Mouse (Mus musculus) lung, embryonic 14.5 days (tissue): ENCODE results near the gene Gm44805. TPM values are rescaled to one million over a fixed set of nuclear protein-coding genes. Genes with fewer than 3 reads are reported as not detected.
A peak's percentile ranks its signal among the peaks of the same experiment; 100 is the strongest.

ENCODE experiments used
- ATAC-seq: fragments of 200-750 bp; cut with Nextera tagmentation; 2 replicates; pipeline ENCODE4 v1.8.0; 2017; ENCODE audit warnings: mild to moderate bottlenecking, moderate TSS enrichment, moderate library complexity; ENCODE audit not compliant: insufficient read depth
- DNase-seq: peaks from one replicate; pipeline ENCODE4 v3.0.0-alpha.2; 2015
- H3K27ac ChIP-seq: fragments of 300-500 bp; sonication (generic); 2 replicates; pipeline ENCODE4 v1.5.1; 2014; ENCODE audit warnings: low read depth, mild to moderate bottlenecking, moderate library complexity
- H3K27me3 ChIP-seq: fragments of 300-500 bp; sonication (generic); 2 replicates; pipeline ENCODE4 v1.6.1; 2014; ENCODE audit warnings: low read length, control low read depth; ENCODE audit not compliant: insufficient read depth
- H3K36me3 ChIP-seq: fragments of 300-500 bp; sonication (generic); 2 replicates; pipeline ENCODE4 v1.6.1; 2014; ENCODE audit warnings: control low read depth; ENCODE audit not compliant: insufficient read depth
- H3K4me1 ChIP-seq: fragments of 300-500 bp; sonication (generic); 2 replicates; pipeline ENCODE4 v1.6.1; 2014; ENCODE audit warnings: antibody characterized with exemption, control low read depth; ENCODE audit not compliant: insufficient read depth
- H3K4me2 ChIP-seq: fragments of 300-500 bp; sonication (generic); 2 replicates; pipeline ENCODE4 v1.6.1; 2014; ENCODE audit warnings: mild to moderate bottlenecking
- H3K4me3 ChIP-seq: fragments of 300-500 bp; sonication (generic); 2 replicates; pipeline ENCODE4 v1.5.1; 2014; ENCODE audit warnings: low read depth, low read length
- H3K9ac ChIP-seq: fragments of 300-500 bp; sonication (generic); 2 replicates; pipeline ENCODE4 v1.6.1; 2014
- H3K9me3 ChIP-seq: fragments of 300-500 bp; sonication (generic); 2 replicates; pipeline ENCODE4 v1.6.1; 2016; ENCODE audit warnings: low read depth, low read length, control low read depth
- CTCF ChIP-seq: IDR thresholded peaks from 2 replicates; pipeline ENCODE4 v1.5.1; 2016; ENCODE audit warnings: antibody characterized with exemption, low read depth
- WGBS: fragments of 180-500 bp; shearing (Covaris S2); extraction: QIAGEN DNeasy Blood & Tissue Kit; methylation state at CpG from one replicate; pipeline ENCODE4 v1.1.7; 2014; 5-methylcytosine and 5-hydroxymethylcytosine counted together
- polyA plus RNA-seq: library from polyadenylated mRNA; unstranded; fragments of >200 nt; fragmentation: Nextera tagmentation; extraction: Ambion mirVana; gene quantifications from 2 replicates; pipeline ENCODE4 v1.2.1, GENCODE M21; 2014

The Gm44805 gene
- polyA plus RNA-seq, 1 experiment from 2014 or later: not detected

DNA sequence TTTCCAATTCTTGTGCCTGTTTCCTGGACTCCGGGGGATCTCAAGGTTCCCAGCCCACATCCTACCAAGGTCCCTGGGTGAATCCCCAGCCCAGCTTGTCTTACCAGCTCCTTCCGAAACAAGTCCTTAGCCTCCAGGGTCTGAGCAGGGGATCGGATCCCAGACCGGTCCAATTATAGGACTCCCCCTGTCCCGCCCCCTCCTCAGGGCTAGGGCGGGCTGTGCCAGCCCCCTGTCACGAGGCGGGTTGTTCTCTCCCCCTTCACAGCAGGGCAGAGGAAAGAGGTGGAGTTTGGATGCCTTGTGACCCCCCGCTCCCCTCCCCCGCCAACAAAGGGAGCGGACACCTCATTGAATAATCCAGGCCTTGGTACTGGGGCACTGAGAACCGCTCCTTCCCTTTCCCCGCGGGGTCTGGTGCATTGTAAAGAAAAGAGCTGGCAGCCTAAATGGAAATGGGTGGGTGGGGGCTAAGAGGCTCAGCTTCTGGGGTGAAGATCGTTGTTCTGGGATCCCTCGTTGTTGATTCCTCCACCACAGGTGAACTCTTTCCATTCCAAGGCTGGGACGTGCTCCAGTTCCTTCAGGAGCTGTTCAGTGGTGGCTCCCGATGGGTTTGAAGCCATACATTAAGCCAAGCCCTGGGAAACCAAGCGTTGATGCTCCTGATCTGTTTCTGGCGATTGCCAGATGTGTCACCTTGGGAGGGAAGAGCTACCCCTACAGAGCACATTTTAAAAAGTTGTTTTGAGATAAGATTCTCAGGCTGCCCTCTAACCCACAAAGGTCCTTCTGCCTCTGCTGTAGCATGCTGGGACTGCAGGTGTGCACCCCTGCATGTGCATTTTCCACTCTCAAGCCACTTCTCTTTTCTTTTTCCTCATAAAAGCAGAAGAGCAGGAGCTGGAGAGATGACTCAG is 17.9 kb upstream of the Gm44805 start, which contains the start of gene Apoe:
Gene Apoe (minus strand): TSS at position 282 of the 920 bp plus-strand sequence.
- ATAC-seq: peak; percentile 67; the same call in 1 of the 2 replicates
- 2% methylated on average over 20 of the region's 20 CpGs for WGBS

DNA sequence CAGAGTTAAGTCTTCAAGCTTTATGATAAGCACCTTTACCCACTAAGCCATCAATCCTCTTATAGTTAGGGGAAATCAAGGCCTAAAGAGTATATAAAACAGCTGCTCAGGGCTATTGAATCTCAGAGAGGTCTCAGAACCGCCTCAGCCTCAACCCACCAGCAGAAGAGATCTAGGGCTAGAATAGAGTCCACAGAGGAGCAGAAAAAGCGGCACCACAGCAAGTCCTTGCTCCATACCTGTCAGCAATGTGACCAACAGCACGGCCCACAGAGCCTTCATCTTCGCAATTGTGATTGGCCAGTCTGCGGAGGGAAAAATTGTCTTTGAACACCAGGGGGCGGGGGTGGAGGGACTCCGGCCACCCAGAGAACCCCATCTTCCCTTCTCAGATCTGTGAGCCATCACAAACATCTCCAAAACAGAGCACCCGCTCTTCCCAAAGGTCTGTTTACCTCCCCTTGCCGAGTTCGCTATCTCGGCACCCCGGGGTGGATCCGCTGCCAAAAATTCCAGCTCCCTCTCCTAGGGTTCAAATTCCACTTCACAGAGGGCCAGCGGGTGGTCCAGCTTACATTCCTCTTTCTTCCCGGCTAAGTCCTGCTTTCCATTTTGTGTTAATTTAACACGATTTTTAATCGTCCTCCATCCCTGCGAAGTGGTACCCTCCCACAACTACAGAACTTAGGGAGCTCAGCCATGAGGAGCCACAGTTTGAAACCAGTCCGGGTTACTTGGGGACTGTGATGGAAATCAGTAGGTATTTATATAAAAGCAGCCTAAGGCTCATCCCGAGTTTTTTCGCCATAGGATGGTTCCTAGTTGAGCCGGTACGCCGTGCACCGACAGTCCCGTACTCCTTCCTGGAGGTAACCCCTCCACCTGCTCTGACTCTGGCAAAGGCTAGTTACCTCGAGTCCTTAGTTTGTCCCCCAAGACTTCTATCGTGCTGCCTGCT is 17.0 kb upstream of the Gm44805 start:
- Histone ChIP-seq H3K36me3 (peaks cover 31% of the 10 kb centered on the region), H3K9me3 (no peaks in the 10 kb centered on the region; the same call in 1 of the 2 replicates), H3K27me3 (no peaks in the 10 kb centered on the region), H3K27ac (peak overlapping the region; percentile 46; the same call in 1 of the 2 replicates), H3K4me2 (peak overlapping the region; percentile 68), H3K9ac (peak overlapping the region; percentile 42), H3K4me3 (peak overlapping the region; percentile 34), H3K4me1 (peaks cover 21% of the 10 kb centered on the region)
- ATAC-seq (peak; percentile 26; the same call in 1 of the 2 replicates), DNase-seq (peak; percentile 63)
- peak; percentile 64 for TF ChIP-seq CTCF
- 2% methylated on average over 28 of the region's 28 CpGs for WGBS

More for the DNA sequence above, 17.9 kb upstream of the Gm44805 start, which contains the start of gene Apoe:
- Histone ChIP-seq H3K27ac (peak within 1 kb of the TSS; percentile 46; the same call in 1 of the 2 replicates), H3K9ac (peak within 1 kb of the TSS; percentile 42), H3K9me3 (no peaks in the 10 kb centered on the region; the same call in 1 of the 2 replicates), H3K4me1 (peaks cover 14% of the 10 kb centered on the region; the same call in 1 of the 2 replicates), H3K36me3 (peaks cover 39% of the 10 kb centered on the region), H3K27me3 (no peaks in the 10 kb centered on the region), H3K4me3 (peak within 1 kb of the TSS; percentile 34), H3K4me2 (peak within 1 kb of the TSS; percentile 68)
- 0 out of 2 replicates have a peak, but pooled peaks have one; percentile 19 for TF ChIP-seq CTCF
- DNase-seq: peak; percentile 60

- no peak for TF ChIP-seq CTCF
- peaks cover 28% of the 10 kb centered on the region for H3K4me1 ChIP-seq
- H3K36me3 ChIP-seq: peaks cover 15% of the 10 kb centered on the region; the same call in 1 of the 2 replicates
- no peaks in the 10 kb centered on the region for H3K27me3 ChIP-seq
- H3K4me3 ChIP-seq: 0 out of 2 replicates have a peak overlapping the region, but pooled peaks have one; percentile 4
- no peaks in the 10 kb centered on the region; the same call in 1 of the 2 replicates for H3K9me3 ChIP-seq
- ATAC-seq (no peak), DNase-seq (no peak)
- no peak overlapping the region for H3K9ac ChIP-seq
- no peak overlapping the region for H3K27ac ChIP-seq
- 93% methylated on average over 34 of the region's 34 CpGs for WGBS
- H3K4me2 ChIP-seq: no peak overlapping the region
Observed at GRCm38 (mm10) chr7:19696336-19696873, 15.2 kb upstream of the Gm44805 start.

- no peak for DNase-seq
- Histone ChIP-seq H3K4me3 (no peak overlapping the region), H3K9me3 (no peaks in the 10 kb centered on the region; the same call in 1 of the 2 replicates), H3K27ac (no peak overlapping the region), H3K4me2 (no peak overlapping the region), H3K4me1 (peaks cover 28% of the 10 kb centered on the region), H3K27me3 (no peaks in the 10 kb centered on the region), H3K9ac (no peak overlapping the region), H3K36me3 (peaks cover 14% of the 10 kb centered on the region; the same call in 1 of the 2 replicates)
- TF ChIP-seq CTCF: no peak
- no peak for ATAC-seq
- WGBS: 73% methylated on average over 6 of the region's 6 CpGs
Observed at GRCm38 (mm10) chr7:19695881-19696280, 14.7 kb upstream of the Gm44805 start.

GRCm38 (mm10) chr7:19695213-19695594 is 14.0 kb upstream of the Gm44805 start:
- H3K4me2 ChIP-seq: no peak overlapping the region
- no peak for TF ChIP-seq CTCF
- no peak overlapping the region; the same call in 1 of the 2 replicates for H3K9ac ChIP-seq
- peak overlapping the region; percentile 76 for H3K27ac ChIP-seq
- DNase-seq (peak; percentile 24), ATAC-seq (no peak)
- peaks cover 9% of the 10 kb centered on the region; the same call in 1 of the 2 replicates for H3K36me3 ChIP-seq
- no peaks in the 10 kb centered on the region; the same call in 1 of the 2 replicates for H3K9me3 ChIP-seq
- H3K4me3 ChIP-seq: no peak overlapping the region
- H3K27me3 ChIP-seq: no peaks in the 10 kb centered on the region
- H3K4me1 ChIP-seq: peaks cover 28% of the 10 kb centered on the region
- WGBS: 7% methylated on average over 8 of the region's 8 CpGs
